Mouse (Mus musculus) forebrain, postnatal 0 days (tissue): ENCODE measurements around the gene Pwwp2b. TPM values are rescaled to one million over a fixed set of nuclear protein-coding genes. Genes with fewer than 3 reads are reported as not detected.

ENCODE experiments used
- ATAC-seq: fragments of 200-750 bp; cut with Nextera tagmentation; 2 replicates; pipeline ENCODE4 v1.8.0; 2017; ENCODE audit warnings: mild to moderate bottlenecking, moderate library complexity
- DNase-seq: peaks from one replicate; pipeline ENCODE4 v3.0.0-alpha.2; 2015
- H3K27ac ChIP-seq: fragments of 300-500 bp; sonication (generic); 2 replicates; pipeline ENCODE4 v1.5.1; 2014; ENCODE audit warnings: low read depth, mild to moderate bottlenecking, antibody characterized with exemption, low read length, moderate library complexity, mixed read lengths
- H3K27me3 ChIP-seq: fragments of 300-500 bp; sonication (generic); 2 replicates; pipeline ENCODE4 v1.6.1; 2014; ENCODE audit warnings: mild to moderate bottlenecking, low read length, mixed read lengths; ENCODE audit not compliant: insufficient read depth
- H3K36me3 ChIP-seq: fragments of 300-500 bp; sonication (generic); 2 replicates; pipeline ENCODE4 v1.6.1; 2014; ENCODE audit warnings: mild to moderate bottlenecking, moderate library complexity; ENCODE audit not compliant: insufficient read depth
- H3K4me1 ChIP-seq: fragments of 300-500 bp; sonication (generic); 2 replicates; pipeline ENCODE4 v1.6.1; 2014; ENCODE audit warnings: antibody characterized with exemption; ENCODE audit not compliant: insufficient read depth
- H3K4me2 ChIP-seq: fragments of 300-500 bp; sonication (generic); 2 replicates; pipeline ENCODE4 v1.6.1; 2014; ENCODE audit warnings: low read depth, mild to moderate bottlenecking, moderate library complexity
- H3K4me3 ChIP-seq: fragments of 300-500 bp; sonication (generic); 2 replicates; pipeline ENCODE4 v1.5.1; 2014; ENCODE audit warnings: low read depth, low read length, mixed read lengths
- H3K9ac ChIP-seq: fragments of 300-500 bp; sonication (generic); 2 replicates; pipeline ENCODE4 v1.6.1; 2014; ENCODE audit warnings: mild to moderate bottlenecking
- H3K9me3 ChIP-seq: fragments of 300-500 bp; sonication (generic); 2 replicates; pipeline ENCODE4 v1.6.1; 2016; ENCODE audit warnings: low read length
- CTCF ChIP-seq: sonication (generic); IDR thresholded peaks from 2 replicates; pipeline ENCODE4 v1.5.1; 2016; ENCODE audit warnings: antibody characterized with exemption, control low read depth, low read depth
- WGBS: fragments of 180-500 bp; shearing (Covaris S2); extraction: QIAGEN DNeasy Blood & Tissue Kit; methylation state at CpG from one replicate; pipeline ENCODE4 v1.1.7; 2014; 5-methylcytosine and 5-hydroxymethylcytosine counted together
- polyA plus RNA-seq: library from polyadenylated mRNA; unstranded; fragments of >200 nt; fragmentation: Nextera tagmentation; extraction: Ambion mirVana; gene quantifications from 2 replicates; pipeline ENCODE4 v1.2.1, GENCODE M21; 2015
- total RNA-seq: library from RNA; depleted of rRNA; stranded (reverse); fragments of >200 nt; gene quantifications from 2 replicates; pipeline ENCODE4 v1.2.3, GENCODE M21; 2014

The Pwwp2b gene
- total and polyA plus RNA-seq, 2 experiments from 2014 or later: 4.3 to 6.3 TPM

GRCm38 (mm10) chr7:139257752-139258542 is 9.7 kb downstream of the Pwwp2b start:
- Histone ChIP-seq H3K4me2 (no peak overlapping the region), H3K36me3 (no peaks in the 10 kb centered on the region; the same call in none of the 2 replicates), H3K9me3 (no peaks in the 10 kb centered on the region), H3K4me1 (no peaks in the 10 kb centered on the region), H3K27ac (no peak overlapping the region), H3K4me3 (no peak overlapping the region), H3K9ac (no peak overlapping the region), H3K27me3 (no peaks in the 10 kb centered on the region)
- DNase-seq (no peak), ATAC-seq (no peak)
- WGBS: 76% methylated on average over 10 of the region's 10 CpGs
- TF ChIP-seq CTCF: no peak

GRCm38 (mm10) chr7:139264337-139264736 is 16.1 kb downstream of the Pwwp2b start:
- Histone ChIP-seq H3K36me3 (no peaks in the 10 kb centered on the region; the same call in 1 of the 2 replicates), H3K27ac (no peak overlapping the region), H3K4me2 (no peak overlapping the region), H3K9me3 (no peaks in the 10 kb centered on the region), H3K27me3 (no peaks in the 10 kb centered on the region), H3K9ac (no peak overlapping the region), H3K4me3 (no peak overlapping the region), H3K4me1 (no peaks in the 10 kb centered on the region)
- no peak for TF ChIP-seq CTCF
- ATAC-seq: no peak
- no peak for DNase-seq
- WGBS: 25% methylated on average over 4 of the region's 4 CpGs

GRCm38 (mm10) chr7:139265634-139266033 is 17.4 kb downstream of the Pwwp2b start:
- DNase-seq (no peak), ATAC-seq (no peak)
- no peaks in the 10 kb centered on the region for H3K4me1 ChIP-seq
- H3K27ac ChIP-seq: no peak overlapping the region
- no peaks in the 10 kb centered on the region for H3K27me3 ChIP-seq
- H3K9ac ChIP-seq: no peak overlapping the region
- H3K4me3 ChIP-seq: no peak overlapping the region
- no peaks in the 10 kb centered on the region for H3K9me3 ChIP-seq
- no peak for TF ChIP-seq CTCF
- H3K36me3 ChIP-seq: no peaks in the 10 kb centered on the region; the same call in 1 of the 2 replicates
- H3K4me2 ChIP-seq: no peak overlapping the region
- 74% methylated on average over 6 of the region's 6 CpGs for whole genome bisulfite sequencing

GRCm38 (mm10) chr7:139266431-139266830 is 18.1 kb downstream of the Pwwp2b start:
- H3K9ac ChIP-seq: no peak overlapping the region
- no peaks in the 10 kb centered on the region for H3K4me1 ChIP-seq
- H3K27me3 ChIP-seq: no peaks in the 10 kb centered on the region
- no peak for TF ChIP-seq CTCF
- no peak overlapping the region for H3K4me3 ChIP-seq
- no peak overlapping the region for H3K4me2 ChIP-seq
- H3K9me3 ChIP-seq: no peaks in the 10 kb centered on the region
- H3K27ac ChIP-seq: no peak overlapping the region
- no peaks in the 10 kb centered on the region; the same call in 1 of the 2 replicates for H3K36me3 ChIP-seq
- ATAC-seq (no peak), DNase-seq (no peak)
- whole genome bisulfite sequencing: 63% methylated on average over 6 of the region's 6 CpGs

GRCm38 (mm10) chr7:139266886-139267870 is 18.9 kb downstream of the Pwwp2b start:
- DNase-seq (no peak), ATAC-seq (no peak)
- H3K27ac ChIP-seq: no peak overlapping the region
- H3K4me2 ChIP-seq: no peak overlapping the region
- H3K4me1 ChIP-seq: no peaks in the 10 kb centered on the region
- TF ChIP-seq CTCF: no peak
- no peak overlapping the region for H3K4me3 ChIP-seq
- H3K9me3 ChIP-seq: no peaks in the 10 kb centered on the region
- H3K9ac ChIP-seq: no peak overlapping the region
- no peaks in the 10 kb centered on the region for H3K36me3 ChIP-seq
- 77% methylated on average over 8 of the region's 8 CpGs for WGBS
- no peaks in the 10 kb centered on the region for H3K27me3 ChIP-seq

GRCm38 (mm10) chr7:139270738-139271137 is 22.5 kb downstream of the Pwwp2b start:
- 76% methylated on average over 1 of the region's 1 CpGs for WGBS
- ATAC-seq: no peak

More at GRCm38 (mm10) chr7:139270738-139271137, 22.5 kb downstream of the Pwwp2b start:
- no peak overlapping the region for H3K9ac ChIP-seq
- H3K4me3 ChIP-seq: no peak overlapping the region
- H3K4me1 ChIP-seq: peaks cover 8% of the 10 kb centered on the region; the same call in 1 of the 2 replicates
- no peaks in the 10 kb centered on the region for H3K36me3 ChIP-seq
- no peak for TF ChIP-seq CTCF
- H3K27me3 ChIP-seq: no peaks in the 10 kb centered on the region
- no peak overlapping the region for H3K4me2 ChIP-seq
- no peak overlapping the region for H3K27ac ChIP-seq
- no peak for DNase-seq
- H3K9me3 ChIP-seq: no peaks in the 10 kb centered on the region
